Mouse (Mus musculus) layer of hippocampus, postnatal 25 days (tissue): ENCODE measurements at regions not wholly inside any gene's neighbourhood (a gene's known extent, or its start where the extent isn't known, plus 50 kb on each side); places are given as distances from the start of the nearest gene placed in this dataset.

Experiments used
- DNase-seq, 2 experiments: peaks; one replicate each; pipeline ENCODE4 v3.0.0; 2022; ENCODE audit warnings: mixed read lengths in 2 of 2, low spot score in 1 of 2; ENCODE audit errors: extremely low spot score in 1 of 2

DNA sequence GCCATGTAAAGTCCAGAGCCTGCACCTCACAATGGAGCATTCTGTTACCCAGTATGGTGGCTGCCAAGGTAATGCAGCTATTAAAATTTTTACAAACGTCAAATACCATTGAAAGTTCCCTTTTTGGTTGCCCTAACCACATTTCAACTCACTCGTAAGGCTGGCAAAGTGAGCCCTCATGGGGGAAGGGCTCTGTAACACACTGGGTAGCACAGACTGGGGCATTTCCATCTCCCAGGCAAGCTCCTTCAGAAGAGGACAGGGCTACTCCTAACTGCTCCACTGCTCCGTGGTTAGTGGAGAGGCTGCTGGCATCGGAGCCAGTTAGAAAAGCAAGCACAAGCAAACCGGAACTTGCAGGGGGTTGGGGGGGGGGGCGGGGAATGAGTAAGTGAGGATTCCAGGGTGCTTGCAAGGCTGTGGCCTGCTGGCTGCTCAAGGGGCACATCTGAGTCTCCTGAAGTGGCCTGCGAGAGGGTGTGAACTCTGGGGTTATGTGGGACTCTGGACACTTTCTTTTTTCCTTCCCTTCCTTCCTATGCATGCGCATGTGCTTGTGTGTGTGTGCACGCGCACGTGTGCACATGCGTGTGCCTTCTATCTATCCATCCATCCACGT lies 233.8 kb downstream of the Sox9 start:
- no peak for DNase-seq

DNA sequence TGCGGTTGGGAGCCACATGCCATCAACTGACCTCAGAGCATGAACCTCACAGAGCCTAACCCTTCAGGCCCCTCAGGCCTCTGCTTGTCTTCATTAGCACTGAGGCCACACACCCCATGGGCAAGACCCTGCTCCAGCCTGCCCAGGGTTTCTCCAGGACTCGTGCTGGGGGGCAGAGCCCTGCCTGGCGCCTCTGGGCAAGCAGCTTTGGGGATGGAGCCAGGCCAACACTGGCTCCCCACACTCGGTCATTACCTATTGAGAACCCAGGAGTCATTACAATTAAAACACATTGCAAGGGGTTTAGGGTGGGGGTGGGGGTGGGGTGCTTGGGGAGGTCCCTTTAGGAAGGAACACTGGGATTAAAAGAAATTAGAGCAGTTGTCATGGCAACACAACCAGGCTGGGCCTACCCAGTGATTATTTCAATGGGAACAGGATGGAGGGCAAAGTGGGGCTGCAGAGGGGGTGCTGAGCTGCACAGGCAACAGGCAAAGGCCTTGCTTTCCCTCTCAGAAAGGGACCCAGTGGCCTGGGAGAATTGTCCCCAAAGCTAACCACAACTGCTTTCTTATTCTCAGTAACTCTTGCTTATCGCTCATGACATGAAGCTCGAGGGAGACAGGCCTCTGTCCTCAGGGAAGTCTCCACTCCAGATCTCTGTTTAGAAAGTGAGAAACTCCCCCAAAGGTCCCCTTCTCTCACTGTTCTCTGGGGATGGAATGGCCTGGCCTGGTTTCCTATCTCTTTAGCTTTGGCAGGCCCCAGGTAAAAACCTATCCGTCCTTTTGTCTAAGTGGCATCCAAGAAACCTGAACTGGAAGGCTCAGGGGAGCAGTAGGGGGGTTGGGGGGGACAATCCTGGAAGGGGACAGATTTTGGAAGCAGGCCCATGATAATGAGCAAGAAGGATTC lies 235.0 kb downstream of the Sox9 start:
- DNase-seq: peak; percentile 20 to 27

DNA sequence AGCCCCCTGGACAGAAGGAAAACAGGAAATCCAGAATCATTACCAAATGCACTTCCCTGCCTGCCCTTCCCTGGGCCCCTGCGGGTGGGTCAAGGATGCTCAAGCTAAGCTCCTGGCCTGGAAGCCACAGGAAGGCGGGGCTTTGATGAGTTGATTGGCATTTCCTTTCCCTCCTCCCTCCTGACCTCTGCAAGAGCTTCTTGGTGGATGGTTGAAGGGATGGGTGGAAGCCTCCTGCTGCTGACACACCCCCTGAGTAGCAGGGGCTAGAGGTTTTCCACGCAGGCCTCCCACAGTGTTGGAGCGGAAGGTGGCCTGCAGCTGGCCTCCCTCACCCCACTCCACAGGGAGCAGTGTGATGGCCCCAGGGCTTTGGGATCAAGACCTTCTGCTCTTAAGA lies 239.5 kb downstream of the Sox9 start:
- DNase-seq: no peak

DNA sequence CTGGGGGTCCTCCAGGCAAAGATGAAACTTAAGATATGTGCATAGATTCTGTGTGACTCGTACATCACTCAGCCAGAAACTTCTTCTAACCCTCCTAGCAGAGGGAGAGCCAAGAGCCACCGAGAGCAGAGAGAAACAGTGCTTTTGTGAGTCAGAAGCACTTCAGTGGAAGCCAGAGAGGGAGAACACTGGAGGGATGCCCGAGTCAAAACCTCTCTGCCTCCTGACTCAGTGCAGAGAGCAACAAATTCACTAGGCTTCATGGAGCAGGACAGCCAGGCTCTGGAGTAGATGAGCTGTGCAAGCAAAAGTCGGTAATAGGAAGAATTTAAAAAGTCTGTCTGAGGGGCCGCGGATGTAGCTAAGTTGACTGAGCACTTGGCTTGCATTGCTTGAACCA lies 245.0 kb downstream of the Sox9 start:
- DNase-seq: no peak

DNA sequence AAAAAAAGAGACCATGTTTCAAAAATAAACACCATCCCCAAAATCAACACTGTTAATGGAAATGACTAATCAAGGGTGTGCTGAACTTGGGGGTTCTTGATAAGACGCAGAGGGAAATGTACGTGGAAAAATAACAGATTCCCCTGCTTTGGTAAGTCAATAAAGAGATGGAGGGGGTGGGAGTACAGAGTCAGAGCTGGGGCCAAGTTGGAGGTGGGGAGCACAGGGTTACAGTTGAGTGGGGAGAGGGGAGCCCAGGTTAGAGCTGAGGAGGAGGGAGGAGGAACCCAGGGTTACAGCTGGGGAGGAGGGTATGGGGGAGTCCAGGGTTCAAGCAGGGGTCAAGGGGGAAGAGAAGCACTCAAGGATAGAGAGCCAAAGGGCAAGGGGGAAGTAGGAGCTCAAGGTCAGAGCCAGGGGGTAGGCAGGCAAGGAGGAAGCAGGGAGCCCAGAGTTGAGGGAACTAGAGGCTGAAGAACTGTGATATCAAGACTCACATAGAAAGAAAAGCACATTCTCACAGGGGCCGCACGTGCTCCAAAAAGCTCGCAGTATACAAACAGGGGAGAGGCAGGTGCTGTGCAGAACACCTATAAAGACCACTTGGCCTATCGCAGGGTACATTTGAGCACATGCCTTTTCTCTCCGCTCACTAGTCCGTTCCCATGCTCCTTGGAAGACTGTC lies 246.4 kb downstream of the Sox9 start:
- DNase-seq: no peak

GRCm38 (mm10) chr11:113031405-113031804 lies 249.4 kb downstream of the Sox9 start:
- DNase-seq: no peak

GRCm38 (mm10) chr11:113032487-113033228 lies 250.6 kb downstream of the Sox9 start:
- DNase-seq: no peak

GRCm38 (mm10) chr11:113034911-113035310 lies 252.9 kb downstream of the Sox9 start:
- DNase-seq: no peak

DNA sequence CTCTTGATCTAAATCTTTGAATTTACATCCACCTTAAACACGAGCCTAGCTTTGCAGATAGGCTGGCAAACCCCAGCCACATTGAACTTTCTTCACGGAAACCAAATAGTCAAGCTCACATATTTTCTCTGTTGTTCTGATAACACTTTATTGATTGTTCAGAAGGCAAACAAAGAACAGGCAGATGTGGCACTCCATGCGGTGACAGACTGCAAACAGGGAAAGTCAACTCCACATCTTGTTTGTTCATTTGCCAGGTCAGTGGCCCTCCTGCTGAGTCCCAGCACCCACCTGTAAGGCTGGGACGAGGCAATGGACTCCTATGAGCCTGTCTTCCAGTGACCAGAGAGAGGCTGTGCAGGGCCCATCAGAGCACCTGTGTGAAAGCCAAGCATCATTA lies 255.7 kb downstream of the Sox9 start:
- no peak for DNase-seq

DNA sequence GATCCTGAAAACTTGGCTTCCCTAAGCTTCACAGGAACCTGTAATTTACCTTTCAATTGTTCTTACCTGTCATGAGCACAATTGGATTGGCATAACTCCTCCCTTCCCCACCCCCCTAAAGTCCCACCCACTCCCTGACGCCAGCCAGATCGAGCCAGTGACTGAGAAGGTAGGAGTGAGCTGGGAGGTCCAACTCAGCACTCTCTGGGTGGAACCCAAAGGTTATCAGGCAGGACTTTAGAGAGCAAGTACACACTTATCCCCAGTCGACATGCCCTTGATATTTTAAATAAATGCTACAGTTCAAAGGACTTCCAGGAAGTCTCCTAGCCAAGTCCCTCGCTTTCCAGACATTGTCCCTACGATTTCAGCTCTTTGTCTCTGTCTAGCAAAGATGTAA lies 260.7 kb downstream of the Sox9 start:
- no peak for DNase-seq

GRCm38 (mm10) chr11:113046200-113047051 lies 264.4 kb downstream of the Sox9 start:
- peak; percentile 48 to 52 for DNase-seq

DNA sequence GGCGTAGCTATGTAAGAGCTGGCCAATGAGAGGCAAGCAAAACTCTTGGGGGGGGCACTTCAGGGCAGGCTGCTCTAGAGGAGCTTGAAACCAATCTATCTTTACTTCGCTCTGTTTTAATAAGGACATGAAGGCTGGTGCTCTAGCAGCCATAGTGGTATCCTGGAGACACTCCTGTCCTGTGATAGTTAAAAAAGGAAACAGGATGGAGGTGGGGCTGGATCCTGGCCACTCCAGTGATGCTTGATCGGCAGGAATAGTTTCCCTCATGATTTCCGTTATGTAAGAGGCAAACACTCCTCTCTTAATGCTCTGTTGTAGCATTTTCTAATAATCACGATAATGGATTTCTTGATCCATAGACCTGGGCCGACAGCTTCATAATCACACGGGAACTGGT lies 266.1 kb downstream of the Sox9 start:
- DNase-seq: no peak

DNA sequence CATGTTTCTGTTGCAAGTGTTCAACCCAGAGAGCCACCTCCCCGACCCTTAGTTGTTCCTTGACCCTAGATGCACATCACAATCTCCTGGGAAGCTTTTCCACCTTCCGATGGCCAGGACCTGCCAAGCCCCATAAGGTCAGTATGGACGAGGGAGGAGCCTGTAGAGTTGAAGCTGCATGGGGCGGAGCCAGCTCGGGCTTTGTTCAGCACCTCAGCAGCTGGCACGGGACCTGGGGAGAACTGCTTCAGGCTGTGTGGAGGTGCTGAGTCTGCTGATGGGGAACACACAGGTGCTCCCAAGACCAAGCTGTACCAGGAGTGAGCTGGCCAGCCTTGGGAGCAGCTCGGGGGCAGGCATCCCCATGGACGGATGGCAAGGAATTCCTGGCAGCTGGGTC lies 267.6 kb downstream of the Sox9 start:
- DNase-seq: no peak

- DNase-seq: no peak
These were observed 270.5 kb downstream of the Sox9 start for GRCm38 (mm10) chr11:113052536-113052935.

GRCm38 (mm10) chr11:113056042-113056632 lies 274.1 kb downstream of the Sox9 start:
- no peak for DNase-seq

DNA sequence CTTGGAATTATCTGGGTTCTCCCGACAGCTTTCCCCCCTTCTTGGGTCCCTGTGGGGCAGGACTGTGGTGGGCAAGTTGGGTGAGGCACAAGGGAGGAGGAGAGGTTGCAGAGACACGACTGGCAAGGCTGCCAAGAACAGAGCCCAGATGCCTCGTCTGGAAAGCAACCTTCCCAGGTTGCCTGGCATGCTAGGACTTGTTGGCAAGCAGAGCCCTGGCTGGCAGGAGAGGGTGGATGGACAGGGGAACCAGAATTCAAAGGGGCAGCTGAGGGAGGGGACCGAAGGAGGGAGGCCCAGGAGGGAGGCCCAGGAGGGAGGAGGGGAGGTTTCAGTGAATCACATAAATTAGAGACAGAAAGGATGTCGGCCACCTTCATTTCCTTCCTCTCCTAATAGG lies 274.8 kb downstream of the Sox9 start:
- peak in 1 of 2 experiments; percentile 39 for DNase-seq

- no peak for DNase-seq
These were observed 288.3 kb downstream of the Sox9 start for GRCm38 (mm10) chr11:113070365-113070764.

DNA sequence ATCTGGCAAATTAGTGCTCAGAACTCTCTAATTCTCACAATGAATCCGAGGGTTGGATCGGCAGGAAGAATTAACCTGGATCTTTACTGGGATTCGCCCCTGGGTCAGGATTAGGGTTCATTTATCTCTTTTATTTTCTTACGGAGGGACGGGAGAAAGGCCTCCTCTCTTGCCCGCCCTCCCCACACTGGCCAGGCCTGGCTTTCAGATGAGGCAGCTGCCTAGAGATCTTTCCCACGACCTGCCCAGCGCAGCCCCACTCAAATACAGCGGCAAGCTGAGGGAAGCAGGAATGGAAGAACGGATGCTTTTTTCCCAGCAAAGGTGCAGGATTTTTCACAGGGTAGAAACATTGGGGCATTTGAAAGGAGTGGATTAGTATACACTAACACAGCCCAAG lies 289.9 kb downstream of the Sox9 start:
- no peak for DNase-seq

GRCm38 (mm10) chr11:113074328-113074727 lies 292.3 kb downstream of the Sox9 start:
- no peak for DNase-seq
